Mouse (Mus musculus) urinary bladder, postnatal 10 days (tissue): Measurements from ENCODE around the gene Prkar1a.
"Not testable (repeated sequence)": the region's sequence is repeated elsewhere in the genome, so short reads cannot be mapped to it uniquely, and the experiment has no call there.

Experiments used
- DNase-seq: peaks from one replicate; pipeline ENCODE4 v3.0.0; 2022; ENCODE audit warnings: low spot score

Prkar1a gene

DNA sequence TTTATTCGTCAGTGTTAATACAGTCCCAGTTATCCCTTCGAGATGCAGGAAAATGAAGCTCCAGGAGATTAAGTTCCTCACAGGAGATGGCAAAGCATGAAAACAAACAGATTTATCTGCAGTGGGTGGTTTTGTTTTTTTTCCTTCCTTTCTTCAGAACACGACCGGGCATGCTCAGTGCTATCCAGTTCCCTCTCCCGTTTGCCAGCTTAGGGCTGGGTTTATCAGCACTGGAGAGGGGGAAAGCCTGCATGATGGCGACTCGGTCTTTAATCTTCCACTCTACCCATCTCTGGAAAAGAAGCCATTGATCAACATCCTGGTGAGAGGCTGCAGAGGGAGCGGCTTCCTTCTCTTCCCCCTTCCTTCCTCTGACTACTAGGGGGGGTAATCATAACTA, at the start of gene Prkar1a:
Gene Prkar1a (plus strand): TSS at position 200 of the 400 bp plus-strand sequence.
- no peak for DNase-seq

DNA sequence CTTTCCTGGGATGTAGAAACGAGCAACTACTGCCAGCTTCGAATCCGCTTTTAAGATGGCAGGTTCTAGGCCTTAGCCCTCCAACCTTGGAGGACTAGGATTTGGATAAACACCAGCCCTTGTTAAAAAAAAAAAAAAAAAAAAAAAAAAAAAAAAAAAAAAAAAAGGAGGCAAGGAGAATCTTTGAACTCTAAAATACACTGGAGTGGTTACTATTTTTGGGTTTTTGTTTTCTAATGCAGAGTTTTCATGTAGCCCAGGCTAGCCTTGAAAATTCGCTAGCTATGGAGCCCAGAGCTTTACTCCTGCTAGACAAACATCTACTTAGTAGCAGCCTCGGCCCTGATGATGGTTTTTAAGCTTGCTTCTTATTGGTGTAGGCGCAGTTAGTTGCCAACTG, 41.6 kb upstream of the Prkar1a start:
- DNase-seq, result no peak

GRCm38 (mm10) chr11:109608976-109609625, 40.1 kb upstream of the Prkar1a start:
- DNase-seq, result no peak

DNA sequence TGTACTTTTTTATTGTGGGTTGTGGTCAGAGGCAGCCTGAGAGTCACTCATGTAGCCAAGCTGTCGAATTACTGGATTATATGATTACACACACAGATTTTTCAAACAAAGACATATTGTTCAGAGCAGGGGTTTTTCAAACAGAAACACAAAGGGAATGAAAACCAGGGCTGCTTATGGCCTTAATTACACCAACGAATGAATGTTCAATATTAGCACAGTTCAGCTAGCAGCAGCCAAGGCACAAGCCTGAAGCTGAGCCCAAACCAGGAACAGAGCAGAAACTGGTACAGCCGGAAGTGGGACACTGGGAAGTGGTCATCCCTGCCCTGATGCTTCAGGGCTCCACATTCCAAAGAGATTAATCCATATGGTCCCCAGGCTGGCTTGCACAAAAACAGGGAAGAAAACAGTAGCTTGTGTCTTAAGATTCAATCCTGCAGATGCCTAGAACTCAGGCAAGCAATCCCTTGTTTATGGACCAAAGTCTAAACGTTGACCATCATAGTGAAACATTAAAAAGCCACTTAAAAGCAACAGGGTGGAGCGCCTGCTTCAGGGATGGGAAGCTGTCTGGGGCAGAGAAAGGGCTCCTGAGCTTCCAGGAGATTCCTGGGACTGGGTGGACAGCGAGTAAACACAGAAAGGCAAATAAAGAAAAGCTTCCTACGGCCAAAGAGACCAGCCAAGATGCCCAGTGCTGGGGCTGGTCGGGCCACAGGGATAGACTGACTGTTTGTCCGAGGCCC, 39.0 kb upstream of the Prkar1a start:
- DNase-seq, result no peak

- no peak for DNase-seq
Measured at GRCm38 (mm10) chr11:109610795-109611302, 38.4 kb upstream of the Prkar1a start.

DNA sequence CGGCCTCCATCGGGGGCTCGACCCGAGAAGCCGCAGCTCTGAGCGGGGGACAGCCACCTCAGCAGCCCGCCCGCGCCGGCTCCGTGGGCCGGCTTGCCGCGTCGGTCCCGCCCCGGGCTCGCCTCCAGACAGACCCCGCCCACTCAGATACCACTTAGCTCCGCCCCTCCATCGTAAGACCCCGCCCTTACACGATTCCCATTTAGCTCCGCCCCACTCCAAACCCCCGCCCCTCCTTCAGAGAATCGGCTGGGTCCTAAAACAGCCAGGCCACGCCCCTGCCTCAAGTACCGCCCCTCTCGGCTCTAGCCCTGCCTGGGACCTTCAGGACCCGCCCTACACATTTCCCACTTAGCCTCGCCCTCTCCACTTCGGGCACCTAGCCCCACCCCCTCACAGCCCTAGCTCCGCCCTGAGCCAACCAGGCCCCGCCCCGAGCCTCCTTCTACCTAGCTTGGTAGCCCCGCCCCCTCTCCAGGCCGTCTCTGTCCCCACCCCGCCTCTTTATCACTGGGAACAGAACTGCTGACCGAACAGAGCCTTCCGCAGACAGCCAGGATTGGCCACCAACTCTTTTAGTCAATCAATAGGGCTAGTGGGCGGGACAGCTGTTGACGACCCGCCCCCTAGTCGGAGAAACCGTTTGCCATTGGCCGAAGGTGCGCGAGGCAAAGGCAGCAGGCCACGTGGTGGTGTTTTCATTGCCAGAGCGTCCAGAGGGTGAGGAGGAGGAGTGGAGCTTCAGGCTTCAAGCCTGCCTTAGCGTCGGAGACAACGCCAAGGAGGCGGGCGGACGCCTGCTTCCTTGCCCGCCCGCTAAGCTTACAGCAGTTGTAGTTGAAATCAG, 37.7 kb upstream of the Prkar1a start, which contains the start of gene Wipi1:
Gene Wipi1 (minus strand): TSS at position 665 of the 847 bp plus-strand sequence.
- DNase-seq, result peak; percentile 99

- DNase-seq, result no peak
Measured at GRCm38 (mm10) chr11:109612871-109613529, 36.2 kb upstream of the Prkar1a start.

DNA sequence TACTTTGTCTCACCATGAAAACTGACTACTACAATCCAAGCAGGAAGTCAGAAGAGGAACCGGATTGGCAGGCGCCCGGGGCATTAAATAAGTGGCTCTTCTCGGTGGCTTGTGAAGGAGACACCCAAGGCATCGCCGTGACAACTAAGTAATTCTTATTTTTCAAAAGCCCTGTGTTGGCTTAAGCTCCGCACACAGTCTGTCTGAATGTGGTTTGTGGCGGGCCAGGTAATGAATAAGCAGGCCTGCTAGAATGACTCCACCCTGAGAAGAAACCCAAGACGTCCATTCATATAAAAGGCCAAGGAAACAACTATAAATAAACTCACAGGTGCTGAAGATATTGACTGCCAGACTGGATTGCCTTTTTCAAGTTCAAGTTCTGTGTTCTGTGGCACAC, 33.9 kb upstream of the Prkar1a start:
- DNase-seq, result no peak

DNA sequence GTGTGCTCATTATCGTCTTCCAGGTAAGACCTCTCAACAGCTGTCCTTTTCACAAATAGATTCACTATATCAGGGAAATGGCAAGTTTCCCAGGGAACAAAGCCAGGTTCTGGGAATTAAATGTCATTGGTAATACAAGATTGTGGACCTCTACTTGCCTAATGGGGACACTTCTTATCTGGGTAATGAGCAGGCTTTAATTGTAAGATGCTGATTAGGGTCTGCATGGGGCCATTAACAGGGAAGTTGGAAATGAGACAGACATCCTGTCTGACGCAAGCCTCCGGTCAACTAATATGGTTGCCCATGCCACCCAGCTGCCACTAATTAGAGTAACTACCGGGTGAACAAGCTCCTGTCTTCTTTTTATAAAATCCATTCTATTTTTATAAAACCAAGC, 32.9 kb upstream of the Prkar1a start:
- DNase-seq, result no peak

DNA sequence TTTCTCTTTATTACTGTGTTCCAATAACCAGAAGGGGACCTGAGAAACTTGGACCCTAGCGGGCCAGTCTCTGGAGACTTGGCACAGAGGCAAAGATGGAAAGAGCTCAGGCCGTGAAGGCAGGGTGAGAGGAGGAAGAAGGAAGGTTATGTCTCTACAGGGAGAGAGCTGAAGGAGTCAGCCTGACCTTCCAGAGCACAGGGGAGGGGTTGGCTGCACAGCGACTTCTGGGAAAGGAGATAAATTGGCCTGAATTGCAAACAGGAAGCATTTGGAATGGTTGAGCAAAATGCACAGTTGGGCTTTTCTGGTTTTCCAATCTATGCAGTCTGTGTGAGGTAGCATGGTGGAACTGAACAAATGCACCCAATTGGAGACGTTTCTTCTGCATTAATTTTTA, 32.4 kb upstream of the Prkar1a start:
- DNase-seq, result no peak

DNA sequence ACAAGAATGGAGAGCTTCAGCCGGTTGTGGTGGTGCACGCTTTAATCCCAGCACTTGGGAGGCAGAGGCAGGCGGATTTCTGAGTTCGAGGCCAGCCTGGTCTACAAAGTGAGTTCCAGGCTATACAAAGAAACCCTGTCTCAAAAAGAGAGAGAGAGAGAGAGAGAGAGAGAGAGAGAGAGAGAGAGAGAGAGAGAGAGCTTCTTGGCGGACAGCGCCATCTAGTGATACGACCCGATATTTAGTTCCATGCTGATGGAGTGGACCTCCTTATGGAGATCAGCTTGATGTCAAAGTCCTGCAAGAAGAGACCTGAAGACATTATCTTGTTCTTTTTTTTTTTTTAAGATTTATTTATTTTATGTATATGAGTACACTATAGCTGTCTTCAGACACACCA, 30.1 kb upstream of the Prkar1a start:
- DNase-seq, result not testable (repeated sequence)

- no peak for DNase-seq
Measured at GRCm38 (mm10) chr11:109620356-109620755, 28.8 kb upstream of the Prkar1a start.

DNA sequence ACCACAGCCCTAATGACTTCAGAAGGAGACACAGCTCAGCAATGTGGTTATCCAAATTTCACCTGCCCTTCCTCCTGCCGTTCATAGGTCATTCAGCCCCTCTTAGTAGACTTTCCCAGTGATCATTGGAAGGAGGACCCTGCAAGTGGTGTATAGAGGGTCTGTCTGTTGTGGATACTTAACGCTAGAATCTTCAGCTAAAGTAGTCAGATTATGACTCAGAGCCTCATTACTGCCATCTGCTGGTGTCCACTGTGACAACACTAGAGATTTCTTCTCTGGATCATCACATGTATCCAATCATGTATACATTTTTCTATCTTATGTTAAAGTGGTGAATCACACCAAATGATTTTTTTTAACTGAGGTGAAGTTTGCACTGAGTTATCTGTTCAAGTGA, 28.0 kb upstream of the Prkar1a start:
- no peak for DNase-seq

GRCm38 (mm10) chr11:109622518-109623037, 26.6 kb upstream of the Prkar1a start:
- DNase-seq, result no peak

DNA sequence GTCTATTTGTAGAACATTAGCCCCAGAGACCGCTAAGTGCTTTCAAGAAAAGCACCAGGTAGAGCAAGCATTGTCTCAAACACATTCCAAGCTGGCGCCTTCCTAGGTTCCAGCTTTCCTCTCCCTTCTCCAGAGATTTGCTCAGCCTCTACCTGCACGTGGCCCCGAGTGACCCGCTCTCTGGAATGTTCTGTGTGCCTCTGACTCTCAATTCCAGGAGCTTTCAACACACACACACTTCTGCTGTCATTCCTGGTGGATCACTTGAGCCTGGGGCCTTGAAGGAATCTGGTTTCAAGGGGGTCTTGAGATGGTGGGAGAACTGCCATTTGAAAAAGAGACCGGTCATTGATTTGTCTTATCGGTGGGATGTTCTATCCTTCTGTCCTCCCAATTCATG, 26.0 kb upstream of the Prkar1a start:
- DNase-seq, result no peak

DNA sequence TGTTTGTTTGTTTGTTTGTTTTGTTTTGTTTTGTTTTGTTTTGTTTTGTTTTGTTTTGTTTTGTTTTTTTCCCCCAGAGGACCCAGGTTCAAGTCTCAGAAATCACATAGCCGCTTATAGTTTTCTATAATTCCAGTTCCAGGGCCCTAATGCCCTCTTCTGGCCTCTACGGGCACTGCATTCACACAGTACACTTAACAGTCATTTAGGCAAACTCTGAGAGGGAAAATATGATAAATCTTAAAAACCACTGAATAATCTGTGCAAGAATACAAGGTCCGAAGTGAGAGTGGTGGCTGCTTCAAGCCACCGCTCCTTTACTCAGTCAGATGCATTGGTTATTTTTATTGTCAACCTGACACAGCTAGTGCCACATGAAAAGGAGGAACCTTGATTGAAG, 21.6 kb upstream of the Prkar1a start:
- no peak for DNase-seq

DNA sequence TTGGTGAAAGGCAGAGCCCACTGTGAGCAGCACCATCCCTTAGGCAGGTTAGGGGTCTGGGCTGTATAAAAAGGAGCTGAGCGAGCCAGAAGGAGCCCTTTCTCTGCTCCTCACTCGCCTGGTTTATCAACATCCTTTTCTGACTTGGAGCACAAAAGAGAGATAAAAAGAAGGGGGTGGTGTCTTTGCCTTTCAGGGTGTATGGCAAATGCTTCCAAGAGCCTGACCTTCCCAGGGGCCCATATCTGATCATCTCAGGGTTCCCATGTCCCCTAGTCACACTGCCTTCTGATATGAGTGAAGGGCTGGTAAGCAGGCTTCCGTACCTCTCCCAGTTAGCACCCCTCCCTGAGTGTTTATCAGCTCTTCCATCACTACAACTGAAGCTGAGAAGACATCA, 21.1 kb upstream of the Prkar1a start:
- no peak for DNase-seq

GRCm38 (mm10) chr11:109629021-109629521, 20.1 kb upstream of the Prkar1a start:
- no peak for DNase-seq

DNA sequence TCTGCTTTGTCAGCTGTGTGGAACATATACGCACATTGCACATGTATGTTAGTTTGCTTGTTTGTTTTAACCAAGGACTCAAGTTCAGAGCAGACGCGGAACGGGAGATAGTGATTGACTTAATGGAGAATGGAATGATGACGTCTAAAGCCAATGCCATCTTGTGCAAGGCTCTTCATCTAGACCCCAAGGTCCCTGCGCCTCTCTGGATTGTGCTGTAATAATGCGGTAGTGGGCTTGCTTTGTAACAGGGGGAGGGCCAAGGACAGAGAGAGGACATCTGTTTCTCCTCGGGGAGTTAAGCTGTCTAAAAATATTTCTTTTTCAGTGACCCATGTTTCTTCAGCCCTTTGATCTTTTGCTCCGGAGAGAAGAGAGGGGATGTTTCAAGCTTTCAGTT, 14.3 kb upstream of the Prkar1a start:
- DNase-seq, result no peak

GRCm38 (mm10) chr11:109635871-109636395, 13.3 kb upstream of the Prkar1a start:
- DNase-seq, result no peak

DNA sequence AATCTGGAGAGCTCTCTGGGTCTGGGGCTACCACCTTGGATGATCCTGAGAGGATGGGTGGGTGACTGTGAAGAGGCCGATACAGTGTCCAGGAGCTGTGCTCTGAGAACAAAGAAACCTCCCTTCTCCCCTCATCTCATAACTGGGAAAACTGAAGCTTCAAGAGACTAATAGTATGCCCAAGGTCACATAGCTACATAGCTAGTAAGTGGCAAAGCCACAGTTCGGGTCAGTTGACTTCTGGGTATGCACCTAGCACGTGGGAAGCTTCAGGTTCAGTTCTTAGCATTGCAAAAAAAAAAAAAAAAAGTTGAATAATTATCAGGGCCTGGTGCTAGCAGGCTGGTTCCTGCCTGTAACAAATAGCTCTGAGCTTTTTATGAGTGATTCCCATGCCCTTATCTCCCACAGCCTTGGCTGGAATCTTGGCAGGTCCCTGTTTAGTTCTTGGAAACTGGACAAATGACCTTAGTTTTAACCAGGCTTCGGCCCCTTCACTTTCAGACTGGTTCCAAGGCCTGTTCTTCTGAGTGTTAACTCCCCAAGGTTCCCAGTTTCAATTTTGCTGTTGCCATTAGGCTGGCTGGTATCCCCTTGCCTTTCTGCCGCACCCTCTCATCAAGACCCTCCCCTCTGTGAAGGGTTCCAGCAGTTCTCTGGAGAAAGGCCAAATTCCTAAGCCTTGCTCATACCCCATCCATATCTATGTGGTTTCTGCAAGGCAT, 7.5 kb upstream of the Prkar1a start:
- no peak for DNase-seq
